Mouse (Mus musculus) WW6 (cell line): ENCODE measurements around the gene Spata31.

Source experiments
- DNase-seq: peaks from one replicate; pipeline ENCODE4 v3.0.0-alpha.2; 2013; ENCODE audit warnings: low read depth, low spot score

Gene Spata31

DNA sequence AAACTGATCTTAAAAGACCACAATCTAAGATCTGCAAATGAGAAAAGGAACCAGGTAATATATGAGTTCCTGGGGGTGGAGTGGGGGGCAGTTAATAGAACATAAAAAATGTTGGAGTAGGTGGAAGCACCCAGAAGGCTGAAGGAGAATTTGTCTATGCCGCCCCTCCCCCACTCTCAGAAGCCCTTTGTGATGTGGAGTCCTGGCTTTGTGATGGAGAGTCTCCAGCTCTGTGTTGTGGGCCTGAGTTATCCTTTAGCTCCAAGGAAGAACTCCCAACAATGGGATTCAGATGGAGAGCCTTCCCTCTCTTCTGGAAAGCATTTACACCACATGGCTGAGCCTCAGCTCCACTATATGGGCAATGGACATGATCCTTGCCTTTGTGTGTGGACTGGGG is at the start of gene Spata31:
Gene Spata31, plus strand, starts transcription at position 216 of the 400 bp plus-strand sequence.
- no peak for DNase-seq

DNA sequence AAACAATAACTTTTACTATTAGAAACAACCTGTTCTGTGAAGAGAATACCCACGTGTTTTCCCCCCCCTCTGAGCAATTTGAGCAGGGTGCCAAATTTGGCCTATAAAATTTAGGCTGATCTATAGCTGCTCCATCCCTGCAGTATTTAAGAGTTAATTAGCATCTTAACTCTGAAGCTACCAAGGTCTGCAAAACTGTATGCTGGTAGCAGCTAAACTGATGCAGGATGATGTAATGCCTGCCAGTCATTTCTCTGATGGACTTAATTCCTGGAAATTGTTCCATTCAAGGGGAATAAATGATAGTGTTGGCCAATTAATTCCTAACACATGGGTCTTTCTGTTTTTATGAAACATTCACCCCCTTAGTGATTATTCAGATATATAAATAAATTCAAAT is 14.1 kb upstream of the Spata31 start:
- no peak for DNase-seq

GRCm38 (mm10) chr13:64903585-64904208 is 13.5 kb upstream of the Spata31 start, which contains the start of gene Cntnap3:
Gene Cntnap3, minus strand, starts transcription at chr13:64903955.
- peak; percentile 52 for DNase-seq
